Mouse (Mus musculus) cortical plate, adult 2 months (tissue): Measurements from ENCODE around the gene Mpv17l.

Source experiments
- CTCF ChIP-seq: fragments of 200-500 bp; IDR thresholded peaks from 2 replicates; pipeline ENCODE4 v1.5.1; 2011; ENCODE audit warnings: mild to moderate bottlenecking, control low read depth, low read length; ENCODE audit not compliant: insufficient read depth; ENCODE audit errors: extremely low read depth
- POLR2A ChIP-seq: fragments of 200-500 bp; IDR thresholded peaks from 2 replicates; pipeline ENCODE4 v1.6.1; 2011; ENCODE audit warnings: mild to moderate bottlenecking, low read length, control low read depth; ENCODE audit not compliant: insufficient read depth; ENCODE audit errors: extremely low read depth

GRCm38 (mm10) chr16:13986574-13987478, 83.9 kb downstream of the Mpv17l start, which contains the start of the genes 2900011O08Rik and Ifitm7:
- TF ChIP-seq CTCF (no peak), POLR2A (peak; percentile 77; the same call in 1 of the 2 replicates)
